Mouse (Mus musculus) kidney, adult 2 months (tissue): ENCODE results near the gene Rtn4rl1.
A peak's percentile ranks its signal among the peaks of the same experiment; 100 is the strongest.

Experiments used
- CTCF ChIP-seq: fragments of 200-500 bp; conservative IDR thresholded peaks from 2 replicates; pipeline ENCODE4 v1.5.1; 2011; ENCODE audit warnings: low read depth, mild to moderate bottlenecking, control low read depth, low read length, moderate library complexity, mixed read lengths; ENCODE audit not compliant: insufficient read depth, insufficient read length
- POLR2A ChIP-seq: fragments of 200-500 bp; IDR thresholded peaks from one replicate; pipeline ENCODE4 v1.6.1; 2011; ENCODE audit warnings: low read depth, low read length, control low read depth

DNA sequence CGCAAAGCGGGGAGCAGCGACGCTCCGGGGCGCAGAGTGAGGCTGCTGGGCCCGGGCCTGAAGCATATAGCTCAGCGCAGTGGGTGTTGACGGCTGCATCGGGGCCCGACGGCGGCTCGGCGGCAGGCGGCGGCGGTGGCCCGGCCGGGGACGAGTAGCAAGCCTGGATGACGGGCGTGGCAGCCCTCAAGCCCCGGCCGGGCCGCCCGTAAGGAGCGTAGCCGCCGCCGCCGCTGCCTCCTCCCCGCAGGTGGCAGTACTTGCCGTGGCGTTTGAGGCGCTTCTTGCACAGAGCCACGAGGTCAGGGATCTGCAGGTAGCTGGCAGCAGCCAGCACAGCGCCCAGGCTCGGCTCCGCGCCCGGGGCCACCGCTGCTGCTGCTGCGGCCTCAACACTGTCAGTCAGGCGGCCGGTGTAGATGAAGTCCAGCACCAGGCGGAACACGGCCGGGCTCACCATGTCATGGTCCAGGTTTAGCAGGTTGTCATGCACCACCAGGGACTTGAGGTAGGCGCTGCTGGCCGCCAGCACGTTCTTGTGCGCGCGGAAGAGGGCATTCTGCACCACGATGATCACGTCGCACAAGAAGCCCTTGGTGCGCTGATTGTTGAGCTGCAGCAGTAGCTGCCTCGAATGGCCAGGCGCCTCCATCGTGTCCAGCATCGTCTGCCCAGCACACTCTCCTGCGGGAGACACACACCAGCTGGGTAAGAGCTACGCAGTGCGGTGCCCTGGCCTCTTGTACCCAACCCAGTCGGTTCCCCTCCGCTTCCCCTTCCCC lies 26.5 kb upstream of the Rtn4rl1 start:
- TF ChIP-seq CTCF, result peak; percentile 18; the same call in 1 of the 2 replicates
- TF ChIP-seq POLR2A, result no peak
